Mouse (Mus musculus): ENCODE results near the gene E2f7. TPM values are rescaled to one million over a fixed set of nuclear protein-coding genes. Genes with fewer than 3 reads are reported as not detected.

E2f7 gene
- polyA plus RNA-seq, 1 experiment from 2014 or later = 6.9 TPM

Other genes with a start within 250 kb of the E2f7 start
- gene Csrp2, start 174.3 kb downstream of the E2f7 start, polyA plus RNA-seq (2014; fragmentation: Nextera tagmentation; extraction: Ambion mirVana) = 88.3 and 92.4 TPM in 2 replicates

Data from midbrain, embryonic 14.5 days (tissue).